Mouse (Mus musculus): ENCODE results near the gene 1520401A03Rik. TPM values are rescaled to one million over a fixed set of nuclear protein-coding genes. Genes with fewer than 3 reads are reported as not detected.

Gene 1520401A03Rik
- polyA plus RNA-seq, 1 experiment from 2014 or later, result 0.32 TPM

GRCm38 (mm10) chr17:23675564-23676281 lies 46.9 kb downstream of the 1520401A03Rik start:
- Histone ChIP-seq H3K27ac (0 out of 2 replicates have a peak overlapping the region, but pooled peaks have one; percentile 48), H3K9ac (peak overlapping the region; percentile 73; the same call in 1 of the 2 replicates), H3K4me2 (peak overlapping the region; percentile 97), H3K4me1 (peaks cover 40% of the 10 kb centered on the region), H3K36me3 (0 out of 2 replicates have a peak, but pooled peaks cover under 1% of the 10 kb centered on the region), H3K9me3 (no peaks in the 10 kb centered on the region), H3K27me3 (peaks cover 50% of the 10 kb centered on the region), H3K4me3 (peak overlapping the region; percentile 58)
- no peak for ATAC-seq (ENCODE audit: insufficient number of reproducible peaks, insufficient read depth, low FRiP score, low TSS enrichment, low read depth)
- WGBS, result 13% methylated on average over 15 of the region's 15 CpGs

DNA sequence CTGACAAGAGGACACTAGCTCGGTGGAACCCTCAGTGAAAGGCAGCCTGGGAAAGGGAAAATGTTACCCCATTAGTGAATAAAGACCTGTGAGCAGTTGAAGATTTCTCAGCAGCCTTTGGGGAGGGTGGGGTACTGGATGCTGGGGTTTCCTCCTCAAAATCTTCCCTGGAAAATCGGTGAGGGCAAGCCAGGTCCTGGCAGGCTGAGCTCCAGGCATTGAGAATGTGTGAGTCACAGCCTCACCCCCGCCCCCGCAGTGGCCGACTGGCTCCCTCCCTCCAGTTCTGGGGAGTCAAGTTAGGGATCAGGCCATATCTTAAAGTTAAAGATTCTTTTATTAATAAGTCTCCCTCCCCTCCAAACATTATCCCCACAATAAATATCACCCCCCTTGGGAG lies 47.5 kb downstream of the 1520401A03Rik start:
- H3K4me3 ChIP-seq, result peak overlapping the region; percentile 68; the same call in 1 of the 2 replicates
- H3K27me3 ChIP-seq, result peaks cover 44% of the 10 kb centered on the region
- H3K4me2 ChIP-seq, result peak overlapping the region; percentile 97
- peaks cover 7% of the 10 kb centered on the region for H3K36me3 ChIP-seq
- ATAC-seq (ENCODE audit: insufficient number of reproducible peaks, insufficient read depth, low FRiP score, low TSS enrichment, low read depth), result no peak
- WGBS, result 35% methylated on average over 5 of the region's 5 CpGs
- 0 out of 2 replicates have a peak overlapping the region, but pooled peaks have one; percentile 75 for H3K9ac ChIP-seq
- H3K4me1 ChIP-seq, result peaks cover 40% of the 10 kb centered on the region
- H3K9me3 ChIP-seq, result no peaks in the 10 kb centered on the region
- 0 out of 2 replicates have a peak overlapping the region, but pooled peaks have one; percentile 7 for H3K27ac ChIP-seq

GRCm38 (mm10) chr17:23674271-23674952 lies 48.2 kb downstream of the 1520401A03Rik start:
- WGBS, result 36% methylated on average over 9 of the region's 9 CpGs
- no peak for ATAC-seq (ENCODE audit: insufficient number of reproducible peaks, insufficient read depth, low FRiP score, low TSS enrichment, low read depth)
- H3K4me3 ChIP-seq, result peak overlapping the region; percentile 68
- H3K4me1 ChIP-seq, result peaks cover 40% of the 10 kb centered on the region
- peak overlapping the region; percentile 97 for H3K4me2 ChIP-seq
- no peak overlapping the region for H3K27ac ChIP-seq
- peaks cover 37% of the 10 kb centered on the region for H3K27me3 ChIP-seq
- H3K36me3 ChIP-seq, result peaks cover 14% of the 10 kb centered on the region
- H3K9me3 ChIP-seq, result no peaks in the 10 kb centered on the region
- peak overlapping the region; percentile 75 for H3K9ac ChIP-seq

GRCm38 (mm10) chr17:23673424-23674073 lies 49.0 kb downstream of the 1520401A03Rik start, which contains the start of the genes Hcfc1r1 and Thoc6:
TSS of gene Hcfc1r1 (plus strand) at chr17:23673596.
TSS of gene Thoc6 (minus strand) at chr17:23673882.
- peak within 1 kb of the TSS; percentile 80 for H3K27ac ChIP-seq

DNA sequence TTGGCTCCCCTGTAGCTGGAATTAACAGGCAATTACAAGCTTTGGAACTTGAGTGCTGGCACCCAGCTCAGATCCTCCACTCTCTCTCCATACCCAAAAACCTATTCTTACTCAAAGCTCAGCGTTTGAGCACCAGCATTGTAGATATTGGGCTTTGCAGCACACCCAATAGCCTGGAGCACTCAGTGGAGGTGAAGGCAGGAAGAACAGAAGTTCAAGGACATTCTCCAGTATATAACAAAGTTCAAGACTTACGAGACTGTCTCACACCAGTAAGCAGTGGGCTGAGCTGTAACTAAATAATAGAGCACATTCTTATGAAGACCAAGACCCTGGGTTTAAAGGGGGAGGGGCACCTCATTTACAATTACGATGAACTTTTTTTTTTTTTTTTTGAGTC lies 49.8 kb downstream of the 1520401A03Rik start:
- 60% methylated on average over 3 of the region's 3 CpGs for WGBS
- Histone ChIP-seq H3K27ac (no peak overlapping the region), H3K36me3 (peaks cover 30% of the 10 kb centered on the region), H3K4me1 (peaks cover 39% of the 10 kb centered on the region), H3K4me2 (peak overlapping the region; percentile 97), H3K4me3 (peak overlapping the region; percentile 68), H3K27me3 (peaks cover 21% of the 10 kb centered on the region), H3K9me3 (no peaks in the 10 kb centered on the region), H3K9ac (no peak overlapping the region)
- no peak for ATAC-seq (ENCODE audit: insufficient number of reproducible peaks, insufficient read depth, low FRiP score, low TSS enrichment, low read depth)

More at GRCm38 (mm10) chr17:23673424-23674073, 49.0 kb downstream of the 1520401A03Rik start, which contains the start of the genes Hcfc1r1 and Thoc6:
- Histone ChIP-seq H3K4me2 (peak within 1 kb of the TSS; percentile 97), H3K4me1 (peaks cover 40% of the 10 kb centered on the region), H3K9me3 (no peaks in the 10 kb centered on the region), H3K9ac (peak within 1 kb of the TSS; percentile 75), H3K36me3 (peaks cover 22% of the 10 kb centered on the region), H3K4me3 (peak within 1 kb of the TSS; percentile 68), H3K27me3 (peaks cover 28% of the 10 kb centered on the region)
- under 1% methylated on average over 45 of the region's 45 CpGs for WGBS
- ATAC-seq (ENCODE audit: insufficient number of reproducible peaks, insufficient read depth, low FRiP score, low TSS enrichment, low read depth), result peak; percentile 90

GRCm38 (mm10) chr17:23671519-23671918 lies 51.1 kb downstream of the 1520401A03Rik start:
- Histone ChIP-seq H3K27me3 (peaks cover 13% of the 10 kb centered on the region), H3K9me3 (no peaks in the 10 kb centered on the region), H3K9ac (no peak overlapping the region), H3K36me3 (peaks cover 43% of the 10 kb centered on the region), H3K4me3 (no peak overlapping the region), H3K4me1 (peaks cover 31% of the 10 kb centered on the region), H3K27ac (no peak overlapping the region), H3K4me2 (no peak overlapping the region)
- no peak for ATAC-seq (ENCODE audit: insufficient number of reproducible peaks, insufficient read depth, low FRiP score, low TSS enrichment, low read depth)
- 95% methylated on average over 3 of the region's 3 CpGs for WGBS

GRCm38 (mm10) chr17:23670516-23671074 lies 52.0 kb downstream of the 1520401A03Rik start:
- Histone ChIP-seq H3K27me3 (peaks cover 4% of the 10 kb centered on the region), H3K4me3 (no peak overlapping the region), H3K36me3 (peaks cover 51% of the 10 kb centered on the region), H3K4me2 (no peak overlapping the region), H3K4me1 (peaks cover 23% of the 10 kb centered on the region), H3K9me3 (no peaks in the 10 kb centered on the region), H3K27ac (no peak overlapping the region), H3K9ac (no peak overlapping the region)
- WGBS, result 91% methylated on average over 7 of the region's 7 CpGs
- ATAC-seq (ENCODE audit: insufficient number of reproducible peaks, insufficient read depth, low FRiP score, low TSS enrichment, low read depth), result no peak

GRCm38 (mm10) chr17:23665511-23665910 lies 57.1 kb downstream of the 1520401A03Rik start:
- H3K4me2 ChIP-seq, result 0 out of 2 replicates have a peak overlapping the region, but pooled peaks have one; percentile 11
- H3K27me3 ChIP-seq, result peaks cover 28% of the 10 kb centered on the region
- H3K9ac ChIP-seq, result no peak overlapping the region
- no peak overlapping the region for H3K27ac ChIP-seq
- ATAC-seq (ENCODE audit: insufficient number of reproducible peaks, insufficient read depth, low FRiP score, low TSS enrichment, low read depth), result no peak
- 76% methylated on average over 14 of the region's 14 CpGs for WGBS
- no peaks in the 10 kb centered on the region for H3K9me3 ChIP-seq
- peaks cover 48% of the 10 kb centered on the region for H3K36me3 ChIP-seq
- H3K4me3 ChIP-seq, result no peak overlapping the region
- H3K4me1 ChIP-seq, result peaks cover 19% of the 10 kb centered on the region

DNA sequence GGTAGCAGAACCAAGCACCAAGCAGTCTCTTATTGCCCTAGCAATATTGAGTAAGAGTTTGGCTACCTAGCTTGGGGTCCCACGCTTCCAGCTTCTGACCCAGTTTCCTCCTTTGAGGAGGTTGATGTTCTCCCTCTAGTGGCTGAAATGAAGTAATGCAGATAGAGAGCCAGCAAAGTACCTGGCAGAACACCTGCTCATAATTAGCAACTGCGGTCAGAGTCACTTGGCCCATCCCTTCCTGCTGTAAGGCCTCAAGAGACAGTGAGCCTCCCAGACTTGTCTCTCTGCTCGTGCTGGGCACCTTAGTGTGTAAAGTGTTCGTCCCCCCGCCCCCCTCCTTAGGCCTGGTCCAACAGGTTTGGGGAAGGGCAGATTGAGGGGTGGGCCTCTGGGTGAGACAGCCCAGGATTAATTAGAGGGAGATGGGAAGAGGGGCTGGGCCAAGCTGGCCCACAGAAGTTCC lies 58.0 kb downstream of the 1520401A03Rik start:
- WGBS, result 6% methylated on average over 5 of the region's 5 CpGs
- H3K27me3 ChIP-seq, result peaks cover 38% of the 10 kb centered on the region
- no peak overlapping the region for H3K27ac ChIP-seq
- H3K36me3 ChIP-seq, result peaks cover 39% of the 10 kb centered on the region
- no peaks in the 10 kb centered on the region for H3K9me3 ChIP-seq
- H3K4me1 ChIP-seq, result peaks cover 19% of the 10 kb centered on the region
- 0 out of 2 replicates have a peak, but pooled peaks have one; percentile 33 for ATAC-seq (ENCODE audit: insufficient number of reproducible peaks, insufficient read depth, low FRiP score, low TSS enrichment, low read depth)
- H3K4me2 ChIP-seq, result peak overlapping the region; percentile 11
- no peak overlapping the region for H3K9ac ChIP-seq
- H3K4me3 ChIP-seq, result peak overlapping the region; percentile 3; the same call in 1 of the 2 replicates

DNA sequence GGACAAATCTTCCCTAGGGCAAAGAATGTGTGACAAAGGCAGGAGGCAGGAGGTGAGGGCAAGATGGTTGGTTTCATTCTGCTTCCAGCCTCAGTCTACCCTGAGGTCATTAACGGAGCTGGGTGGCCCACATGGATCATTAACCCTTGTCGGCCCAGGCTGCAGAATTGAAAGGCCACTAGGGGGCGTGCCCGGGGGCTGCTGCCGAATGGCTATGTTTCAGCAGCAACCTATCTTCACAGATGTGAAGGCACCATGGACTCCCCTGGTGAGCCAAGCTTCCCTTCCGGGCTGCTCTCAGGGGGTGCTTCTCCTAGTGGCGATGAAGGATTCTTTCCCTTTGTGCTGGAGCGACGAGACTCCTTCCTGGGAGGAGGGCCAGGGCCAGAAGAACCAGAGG lies 61.1 kb downstream of the 1520401A03Rik start:
- Histone ChIP-seq H3K9ac (no peak overlapping the region), H3K4me2 (no peak overlapping the region), H3K27ac (no peak overlapping the region), H3K36me3 (peaks cover 8% of the 10 kb centered on the region), H3K9me3 (no peaks in the 10 kb centered on the region), H3K27me3 (peaks cover 47% of the 10 kb centered on the region), H3K4me3 (peak overlapping the region; percentile 24; the same call in 1 of the 2 replicates), H3K4me1 (peaks cover 19% of the 10 kb centered on the region)
- WGBS, result 2% methylated on average over 9 of the region's 9 CpGs
- no peak for ATAC-seq (ENCODE audit: insufficient number of reproducible peaks, insufficient read depth, low FRiP score, low TSS enrichment, low read depth)

GRCm38 (mm10) chr17:23660876-23661200 lies 61.7 kb downstream of the 1520401A03Rik start:
- Histone ChIP-seq H3K9me3 (no peaks in the 10 kb centered on the region), H3K4me1 (peaks cover 19% of the 10 kb centered on the region), H3K27me3 (peaks cover 47% of the 10 kb centered on the region), H3K9ac (no peak overlapping the region), H3K36me3 (peaks cover 1% of the 10 kb centered on the region; the same call in 1 of the 2 replicates), H3K4me2 (peak overlapping the region; percentile 45), H3K27ac (no peak overlapping the region), H3K4me3 (peak overlapping the region; percentile 24)
- ATAC-seq (ENCODE audit: insufficient number of reproducible peaks, insufficient read depth, low FRiP score, low TSS enrichment, low read depth), result no peak
- WGBS, result 4% methylated on average over 14 of the region's 14 CpGs

All from embryonic facial prominence, embryonic 13.5 days (tissue).